Mouse (Mus musculus) liver, embryonic 12.5 days (tissue): ENCODE results near the gene Brsk1. TPM values are rescaled to one million over a fixed set of nuclear protein-coding genes. Genes with fewer than 3 reads are reported as not detected.

Experiments
- ATAC-seq: fragments of 200-750 bp; cut with Nextera tagmentation; 2 replicates; pipeline ENCODE4 v1.8.0; 2017; ENCODE audit warnings: moderate number of reproducible peaks, mild to moderate bottlenecking, moderate library complexity
- H3K27ac ChIP-seq: fragments of 300-500 bp; sonication (generic); 2 replicates; pipeline ENCODE4 v1.5.1; 2016; ENCODE audit warnings: mild to moderate bottlenecking
- H3K27me3 ChIP-seq: fragments of 300-500 bp; sonication (generic); replicated peaks from 2 replicates; pipeline ENCODE4 v1.6.1; 2016; ENCODE audit warnings: mild to moderate bottlenecking, moderate library complexity
- H3K36me3 ChIP-seq: fragments of 300-500 bp; sonication (generic); 2 replicates; pipeline ENCODE4 v1.6.1; 2016; ENCODE audit warnings: mild to moderate bottlenecking, moderate library complexity
- H3K4me1 ChIP-seq: fragments of 300-500 bp; sonication (generic); 2 replicates; pipeline ENCODE4 v1.6.1; 2016
- H3K4me2 ChIP-seq: fragments of 300-500 bp; sonication (generic); 2 replicates; pipeline ENCODE4 v1.6.1; 2016; ENCODE audit warnings: mild to moderate bottlenecking, moderate library complexity
- H3K4me3 ChIP-seq: fragments of 300-500 bp; sonication (generic); 2 replicates; pipeline ENCODE4 v1.5.1; 2016; ENCODE audit warnings: mild to moderate bottlenecking, moderate library complexity
- H3K9ac ChIP-seq: fragments of 300-500 bp; sonication (generic); 2 replicates; pipeline ENCODE4 v1.6.1; 2016; ENCODE audit warnings: mild to moderate bottlenecking, moderate library complexity
- H3K9me3 ChIP-seq: fragments of 300-500 bp; sonication (generic); replicated peaks from 2 replicates; pipeline ENCODE4 v1.6.1; 2016; ENCODE audit warnings: mild to moderate bottlenecking, moderate library complexity
- WGBS: fragments of 180-500 bp; shearing (Covaris S2); methylation state at CpG from one replicate; pipeline ENCODE4 v1.1.7; 2016; ENCODE audit not compliant: insufficient replicate concordance; 5-methylcytosine and 5-hydroxymethylcytosine counted together
- polyA plus RNA-seq: library from polyadenylated mRNA; unstranded; fragments of >200 nt; fragmentation: Nextera tagmentation; extraction: Ambion mirVana; gene quantifications from 2 replicates; pipeline ENCODE4 v1.2.1, GENCODE M21; 2016

The Brsk1 gene
- polyA plus RNA-seq, 1 experiment from 2014 or later = 0.19 TPM

GRCm38 (mm10) chr7:4741151-4741550 is 50.7 kb downstream of the Brsk1 start:
- Histone ChIP-seq H3K4me2 (peak overlapping the region; percentile 94), H3K9ac (peak overlapping the region; percentile 93), H3K9me3 (no peaks in the 10 kb centered on the region), H3K27me3 (no peaks in the 10 kb centered on the region), H3K36me3 (peaks cover 43% of the 10 kb centered on the region), H3K4me3 (peak overlapping the region; percentile 86), H3K27ac (peak overlapping the region; percentile 98), H3K4me1 (peaks cover 66% of the 10 kb centered on the region)
- peak; percentile 54 for ATAC-seq
- 6% methylated on average over 4 of the region's 4 CpGs for WGBS

GRCm38 (mm10) chr7:4741672-4742481 is 51.5 kb downstream of the Brsk1 start:
- WGBS = 55% methylated on average over 21 of the region's 21 CpGs
- Histone ChIP-seq H3K9ac (peak overlapping the region; percentile 93), H3K4me2 (peak overlapping the region; percentile 94), H3K27me3 (no peaks in the 10 kb centered on the region), H3K36me3 (peaks cover 50% of the 10 kb centered on the region), H3K9me3 (no peaks in the 10 kb centered on the region), H3K4me3 (peak overlapping the region; percentile 86), H3K4me1 (peaks cover 73% of the 10 kb centered on the region), H3K27ac (peak overlapping the region; percentile 98)
- peak; percentile 48 for ATAC-seq

GRCm38 (mm10) chr7:4742482-4742819 is 52.0 kb downstream of the Brsk1 start:
- H3K4me1 ChIP-seq = peaks cover 79% of the 10 kb centered on the region
- 51% methylated on average over 6 of the region's 6 CpGs for WGBS
- H3K27me3 ChIP-seq = no peaks in the 10 kb centered on the region
- H3K9ac ChIP-seq = peak overlapping the region; percentile 93
- peak overlapping the region; percentile 86 for H3K4me3 ChIP-seq
- H3K36me3 ChIP-seq = peaks cover 53% of the 10 kb centered on the region
- H3K4me2 ChIP-seq = peak overlapping the region; percentile 94
- H3K9me3 ChIP-seq = no peaks in the 10 kb centered on the region
- no peak for ATAC-seq
- peak overlapping the region; percentile 98 for H3K27ac ChIP-seq

- WGBS = 24% methylated on average over 2 of the region's 2 CpGs
- H3K4me3 ChIP-seq = peak overlapping the region; percentile 86
- peak; percentile 6; the same call in 1 of the 2 replicates for ATAC-seq
- peak overlapping the region; percentile 98 for H3K27ac ChIP-seq
- peaks cover 53% of the 10 kb centered on the region for H3K36me3 ChIP-seq
- H3K4me1 ChIP-seq = peaks cover 88% of the 10 kb centered on the region
- H3K4me2 ChIP-seq = peak overlapping the region; percentile 94
- H3K27me3 ChIP-seq = no peaks in the 10 kb centered on the region
- no peaks in the 10 kb centered on the region for H3K9me3 ChIP-seq
- peak overlapping the region; percentile 93 for H3K9ac ChIP-seq
These were observed 53.0 kb downstream of the Brsk1 start for GRCm38 (mm10) chr7:4743354-4743753.

GRCm38 (mm10) chr7:4744886-4745285 is 54.5 kb downstream of the Brsk1 start:
- no peak for ATAC-seq
- Histone ChIP-seq H3K9ac (peak overlapping the region; percentile 93), H3K27ac (peak overlapping the region; percentile 98), H3K36me3 (peaks cover 65% of the 10 kb centered on the region), H3K9me3 (no peaks in the 10 kb centered on the region), H3K4me1 (peaks cover 92% of the 10 kb centered on the region), H3K27me3 (no peaks in the 10 kb centered on the region), H3K4me2 (peak overlapping the region; percentile 94), H3K4me3 (0 out of 2 replicates have a peak overlapping the region, but pooled peaks have one; percentile 4)
- WGBS = 58% methylated on average over 6 of the region's 6 CpGs

GRCm38 (mm10) chr7:4746326-4746980 is 56.0 kb downstream of the Brsk1 start:
- 82% methylated on average over 22 of the region's 22 CpGs for WGBS

GRCm38 (mm10) chr7:4747156-4747899 is 56.9 kb downstream of the Brsk1 start:
- Histone ChIP-seq H3K27ac (peak overlapping the region; percentile 98), H3K36me3 (peaks cover 74% of the 10 kb centered on the region), H3K4me1 (peaks cover 100% of the 10 kb centered on the region), H3K4me2 (peak overlapping the region; percentile 67), H3K9me3 (no peaks in the 10 kb centered on the region), H3K9ac (peak overlapping the region; percentile 72), H3K4me3 (peak overlapping the region; percentile 10), H3K27me3 (no peaks in the 10 kb centered on the region)
- WGBS = 28% methylated on average over 9 of the region's 9 CpGs
- ATAC-seq = peak; percentile 81

More at GRCm38 (mm10) chr7:4746326-4746980, 56.0 kb downstream of the Brsk1 start:
- no peak for ATAC-seq
- Histone ChIP-seq H3K4me1 (peaks cover 100% of the 10 kb centered on the region), H3K4me2 (peak overlapping the region; percentile 67), H3K27ac (peak overlapping the region; percentile 98), H3K27me3 (no peaks in the 10 kb centered on the region), H3K9me3 (no peaks in the 10 kb centered on the region), H3K4me3 (peak overlapping the region; percentile 10), H3K9ac (peak overlapping the region; percentile 72), H3K36me3 (peaks cover 80% of the 10 kb centered on the region)

- H3K4me3 ChIP-seq = no peak overlapping the region
- H3K4me2 ChIP-seq = peak overlapping the region; percentile 67
- peaks cover 64% of the 10 kb centered on the region for H3K36me3 ChIP-seq
- no peaks in the 10 kb centered on the region for H3K9me3 ChIP-seq
- peak overlapping the region; percentile 60 for H3K9ac ChIP-seq
- no peak for ATAC-seq
- peaks cover 100% of the 10 kb centered on the region for H3K4me1 ChIP-seq
- peak overlapping the region; percentile 98 for H3K27ac ChIP-seq
- H3K27me3 ChIP-seq = no peaks in the 10 kb centered on the region
- WGBS = 71% methylated on average over 4 of the region's 4 CpGs
These were observed 57.9 kb downstream of the Brsk1 start for GRCm38 (mm10) chr7:4748321-4748720.

- H3K4me1 ChIP-seq = peaks cover 93% of the 10 kb centered on the region
These were observed 58.8 kb downstream of the Brsk1 start for GRCm38 (mm10) chr7:4749169-4749568.

GRCm38 (mm10) chr7:4751971-4752820 is 61.8 kb downstream of the Brsk1 start:
- Histone ChIP-seq H3K9me3 (peaks cover 7% of the 10 kb centered on the region; the same call in 1 of the 2 replicates), H3K4me3 (peak overlapping the region; percentile 73), H3K36me3 (peaks cover 27% of the 10 kb centered on the region), H3K27me3 (no peaks in the 10 kb centered on the region; the same call in 1 of the 2 replicates), H3K4me1 (peaks cover 62% of the 10 kb centered on the region), H3K4me2 (peak overlapping the region; percentile 94), H3K9ac (peak overlapping the region; percentile 81), H3K27ac (peak overlapping the region; percentile 90)
- peak; percentile 76 for ATAC-seq
- 2% methylated on average over 30 of the region's 30 CpGs for WGBS

More at GRCm38 (mm10) chr7:4749169-4749568, 58.8 kb downstream of the Brsk1 start:
- peak overlapping the region; percentile 60 for H3K9ac ChIP-seq
- H3K4me2 ChIP-seq = peak overlapping the region; percentile 67
- H3K36me3 ChIP-seq = peaks cover 56% of the 10 kb centered on the region
- no peak overlapping the region for H3K4me3 ChIP-seq
- H3K9me3 ChIP-seq = no peaks in the 10 kb centered on the region
- ATAC-seq = peak; percentile 19
- no peaks in the 10 kb centered on the region; the same call in 1 of the 2 replicates for H3K27me3 ChIP-seq
- WGBS = 45% methylated on average over 2 of the region's 2 CpGs
- peak overlapping the region; percentile 98 for H3K27ac ChIP-seq
